Mouse (Mus musculus): Measurements from ENCODE around the gene Epn3. TPM values are rescaled to one million over a fixed set of nuclear protein-coding genes. Genes with fewer than 3 reads are reported as not detected.

The Epn3 gene
- total and polyA plus RNA-seq, 3 experiments, result 0.04 to 0.19 TPM; not detected in 1

DNA sequence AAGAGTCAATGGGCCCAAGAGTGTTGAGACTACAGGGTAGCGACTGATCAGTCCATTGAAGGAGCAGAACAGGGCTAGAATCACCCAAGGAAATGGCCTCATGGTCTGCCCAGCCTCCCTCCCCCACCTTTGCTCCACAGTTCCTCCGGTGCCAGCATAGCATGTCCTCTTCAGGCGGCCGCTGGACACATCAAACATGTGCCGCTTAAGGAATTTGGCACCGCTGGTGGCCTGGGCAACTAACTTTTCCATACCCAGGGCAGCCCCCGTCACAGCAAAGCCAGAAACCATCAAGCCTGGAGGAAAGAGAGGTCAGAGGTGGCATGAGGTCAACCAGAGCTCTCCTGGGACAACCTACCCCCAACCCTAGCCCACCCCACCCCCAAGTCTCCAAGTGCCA lies 17.8 kb downstream of the Epn3 start:
- in situ Hi-C loops (cut with MboI; ENCODE audit: low pct_ligation_motif_present, low pct_unique_long_range_greater_than_20kb, low sequenced_read_pairs) (loop anchor here (5.0 to 10.0 kb wide), 3 partner anchors 60 to 347 kb away; no protein-coding TSS in a partner anchor), dilution Hi-C loops (cut with MboI; ENCODE audit: extremely low pct_ligation_motif_present, extremely low pct_unique_long_range_greater_than_20kb, low sequenced_read_pairs) (no loop called here)
- Histone ChIP-seq H3K79me2 (replicated peaks; ENCODE audit: control insufficient read depth, extremely low read depth, insufficient read depth, poor library complexity, severe bottlenecking) (no peaks in the 10 kb centered on the region), H3K27ac (ENCODE audit: insufficient read depth, low read depth) (no peak overlapping the region), H3K4me3 (replicated peaks in 1 of 3; ENCODE audit: low read depth in 2 of 3, low read length in 2 of 3, poor library complexity in 1 of 3) (no peak overlapping the region), H3K27me3 (replicated peaks) (peaks cover 89% of the 10 kb centered on the region), H3K9ac (ENCODE audit: insufficient read depth, low read depth) (no peak overlapping the region), H3K9me3 (replicated peaks; ENCODE audit: low read length) (no peaks in the 10 kb centered on the region), H3K4me1 (ENCODE audit: control insufficient read depth in 1 of 2, insufficient read depth in 2 of 2) (peaks cover 3 to 4% of the 10 kb centered on the region in 2 experiments; a peak in 2 of 4 replicates), H3K4me2 (ENCODE audit: insufficient read depth, low read depth, poor library complexity, severe bottlenecking) (no peak overlapping the region), H3K36me3 (replicated peaks in 1 of 2; ENCODE audit: control insufficient read depth in 1 of 2, insufficient read depth in 1 of 2, low read length in 1 of 2) (no peaks in the 10 kb centered on the region)
- TF ChIP-seq NRF1 (IDR thresholded peaks at IDR 0.05; ENCODE audit: low read depth, low read length), result no peak
- no peak for TF ChIP-seq MAZ (IDR thresholded peaks at IDR 0.05; ENCODE audit: low read depth, low read length)
- TF ChIP-seq JUN (IDR thresholded peaks at IDR 0.05; ENCODE audit: insufficient read depth, low read depth, low read length), result no peak
- TF ChIP-seq TCF12 (IDR thresholded peaks at IDR 0.05; ENCODE audit: low read depth, low read length), result no peak
- no peak for TF ChIP-seq USF2 (conservative IDR thresholded peaks at IDR 0.05; ENCODE audit: low read depth, low read length)
- TF ChIP-seq ETS1 (conservative IDR thresholded peaks at IDR 0.05; ENCODE audit: low read depth, low read length), result no peak
- no peak for TF ChIP-seq ZMIZ1 (IDR thresholded peaks at IDR 0.05; ENCODE audit: low read depth, low read length)
- no peak for TF ChIP-seq RAD21 (IDR thresholded peaks at IDR 0.05; ENCODE audit: low read depth, low read length)
- no peak for TF ChIP-seq SMC3 (IDR thresholded peaks at IDR 0.05; ENCODE audit: low read depth, low read length)
- TF ChIP-seq BHLHE40 (IDR thresholded peaks at IDR 0.05; ENCODE audit: low read depth, low read length), result no peak
- TF ChIP-seq UBTF (IDR thresholded peaks at IDR 0.05; ENCODE audit: low read depth, low read length), result no peak
- TF ChIP-seq MAX (IDR thresholded peaks at IDR 0.05; ENCODE audit: low read length), result no peak
- no peak for TF ChIP-seq IRF4 (IDR thresholded peaks at IDR 0.05; ENCODE audit: low read depth, low read length)
- TF ChIP-seq MXI1 (IDR thresholded peaks at IDR 0.05; ENCODE audit: low read depth, low read length), result no peak
- no peak for TF ChIP-seq SIN3A (IDR thresholded peaks at IDR 0.05; ENCODE audit: low read length)
- no peak for TF ChIP-seq KAT2A (IDR thresholded peaks at IDR 0.05; ENCODE audit: insufficient replicate concordance, low read length)
- no peak for TF ChIP-seq HCFC1 (IDR thresholded peaks at IDR 0.05; ENCODE audit: low read depth, low read length)
- no peak for TF ChIP-seq ZNF384 (IDR thresholded peaks at IDR 0.05; ENCODE audit: low read depth, low read length)
- no peak for DNase-seq (ENCODE audit: extremely low read depth)

DNA sequence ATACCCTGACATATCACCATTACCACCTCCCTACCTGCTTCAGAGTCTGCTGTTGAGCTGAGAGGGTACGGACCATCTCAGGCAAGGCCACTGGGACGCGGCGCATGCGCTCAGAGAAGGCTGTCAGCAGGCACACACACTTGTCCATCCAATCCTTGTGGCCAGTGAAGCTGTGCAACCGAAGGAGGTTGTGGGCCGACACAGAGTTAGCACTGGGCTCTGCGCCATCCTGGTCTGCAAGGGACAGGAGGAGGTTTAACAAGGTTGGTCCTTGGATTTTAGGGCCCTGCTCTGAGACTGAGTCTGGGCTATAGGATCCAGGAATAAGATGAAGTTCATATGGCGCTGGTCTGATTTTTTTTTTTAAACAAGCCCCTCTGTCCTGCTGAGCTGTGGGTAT lies 19.4 kb downstream of the Epn3 start:
- Histone ChIP-seq H3K9ac (ENCODE audit: insufficient read depth, low read depth) (no peak overlapping the region), H3K27ac (ENCODE audit: insufficient read depth, low read depth) (no peak overlapping the region), H3K27me3 (replicated peaks) (peaks cover 91% of the 10 kb centered on the region), H3K36me3 (replicated peaks in 1 of 2; ENCODE audit: control insufficient read depth in 1 of 2, insufficient read depth in 1 of 2, low read length in 1 of 2) (no peaks in the 10 kb centered on the region), H3K9me3 (replicated peaks; ENCODE audit: low read length) (no peaks in the 10 kb centered on the region), H3K79me2 (replicated peaks; ENCODE audit: control insufficient read depth, extremely low read depth, insufficient read depth, poor library complexity, severe bottlenecking) (no peaks in the 10 kb centered on the region), H3K4me1 (ENCODE audit: control insufficient read depth in 1 of 2, insufficient read depth in 2 of 2) (peaks cover 6 to 12% of the 10 kb centered on the region in 2 experiments), H3K4me2 (ENCODE audit: insufficient read depth, low read depth, poor library complexity, severe bottlenecking) (no peak overlapping the region), H3K4me3 (replicated peaks in 1 of 3; ENCODE audit: low read depth in 2 of 3, low read length in 2 of 3, poor library complexity in 1 of 3) (no peak overlapping the region)
- dilution Hi-C loops (cut with MboI; ENCODE audit: extremely low pct_ligation_motif_present, extremely low pct_unique_long_range_greater_than_20kb, low sequenced_read_pairs) (no loop called here), in situ Hi-C loops (cut with MboI; ENCODE audit: low pct_ligation_motif_present, low pct_unique_long_range_greater_than_20kb, low sequenced_read_pairs) (loop anchor here (5.0 to 10.0 kb wide), 3 partner anchors 58 to 346 kb away; no protein-coding TSS in a partner anchor)
- DNase-seq (ENCODE audit: extremely low read depth), result no peak
- TF ChIP-seq NRF1 (IDR thresholded peaks at IDR 0.05; ENCODE audit: low read depth, low read length), result no peak
- no peak for TF ChIP-seq MXI1 (IDR thresholded peaks at IDR 0.05; ENCODE audit: low read depth, low read length)
- no peak for TF ChIP-seq SMC3 (IDR thresholded peaks at IDR 0.05; ENCODE audit: low read depth, low read length)
- TF ChIP-seq NELFE (IDR thresholded peaks at IDR 0.05; ENCODE audit: low read depth, low read length), result no peak
- no peak for TF ChIP-seq KAT2A (IDR thresholded peaks at IDR 0.05; ENCODE audit: insufficient replicate concordance, low read length)
- TF ChIP-seq CTCF (conservative IDR thresholded peaks at IDR 0.05 in 1 of 2, IDR thresholded peaks at IDR 0.05 in 1 of 2; ENCODE audit: low read depth in 2 of 2, low read length in 2 of 2), result no peak

Measured in CH12.LX (cell line).